Mouse (Mus musculus): ENCODE results near the gene Tmed9. TPM values are rescaled to one million over a fixed set of nuclear protein-coding genes. Genes with fewer than 3 reads are reported as not detected.

The Tmed9 gene
- total RNA-seq (2021) = 100 to 1,000 TPM in 1 of 2 experiments, 10 to 100 TPM in 1; 87.3 to 109 TPM
- long read RNA-seq, experiment 1, transcript Tmed9-201 (5 exons, 1,420 nt) = major isoform, 18 of 45 reads
- long read RNA-seq, experiment 1, partial matches to known transcripts = 27 of 45 reads
- long read RNA-seq, experiment 1, other reads (novel, unspliced or antisense) = 0 of 45 reads
- long read RNA-seq, experiment 2, transcript Tmed9-201 (5 exons, 1,420 nt) = major isoform, 11 of 37 reads
- long read RNA-seq, experiment 2, partial matches to known transcripts = 26 of 37 reads
- long read RNA-seq, experiment 2, other reads (novel, unspliced or antisense) = 0 of 37 reads

DNA sequence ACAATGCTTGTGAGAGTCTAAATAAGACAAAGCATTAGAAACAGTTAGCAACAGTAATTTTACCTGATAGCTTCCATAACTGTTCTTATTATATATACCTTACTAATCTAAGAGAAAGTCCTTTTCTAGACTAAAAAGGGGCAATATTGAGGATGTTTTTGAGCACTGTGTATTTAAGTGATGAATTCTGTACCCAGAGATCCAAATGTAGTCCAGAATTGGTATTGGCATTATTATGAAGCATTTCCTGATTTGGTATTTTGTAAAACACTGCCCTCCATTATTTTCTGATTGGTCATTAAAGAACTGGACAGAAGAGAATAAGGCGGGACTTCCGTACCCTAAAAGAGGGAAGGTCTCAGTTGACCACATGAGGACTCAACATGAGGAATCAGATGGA is at the start of gene Tmed9:
Gene Tmed9 (plus strand): TSS at position 301 of the 400 bp plus-strand sequence.
- no peak for DNase-seq

DNA sequence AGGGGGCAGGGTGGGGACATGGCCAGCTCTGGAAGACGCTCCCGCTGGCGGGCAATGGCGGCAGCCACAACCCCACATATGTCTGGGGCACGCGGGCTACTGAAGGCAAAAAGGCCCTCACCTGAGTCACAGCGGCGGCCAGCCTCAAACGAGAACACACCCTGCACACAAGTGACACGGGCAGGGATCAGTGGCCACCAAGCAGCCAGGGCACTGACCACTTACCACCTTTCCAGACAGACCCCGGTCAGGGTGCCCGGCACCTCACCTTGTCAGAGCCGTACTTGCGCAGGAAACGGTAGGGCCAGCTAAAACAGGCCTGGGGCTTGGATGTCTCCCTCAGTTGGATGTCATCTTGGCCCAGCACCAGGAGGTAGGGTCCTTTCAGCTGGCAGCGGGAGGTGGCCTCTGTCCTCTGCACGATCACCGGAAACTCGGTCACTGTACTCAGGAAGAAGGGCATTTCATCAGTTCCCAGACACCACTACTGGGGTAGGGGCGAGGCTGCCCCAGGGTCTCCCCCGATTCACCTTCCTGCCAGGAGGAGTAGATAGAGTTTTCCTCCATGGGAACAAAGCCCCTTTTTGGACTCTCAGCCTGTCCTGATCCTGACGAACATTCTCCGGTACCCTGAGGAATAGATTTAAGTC is 49.5 kb upstream of the Tmed9 start:
- no peak for DNase-seq

- no peak for DNase-seq
These were observed 47.6 kb upstream of the Tmed9 start for GRCm38 (mm10) chr13:55525733-55526553.

DNA sequence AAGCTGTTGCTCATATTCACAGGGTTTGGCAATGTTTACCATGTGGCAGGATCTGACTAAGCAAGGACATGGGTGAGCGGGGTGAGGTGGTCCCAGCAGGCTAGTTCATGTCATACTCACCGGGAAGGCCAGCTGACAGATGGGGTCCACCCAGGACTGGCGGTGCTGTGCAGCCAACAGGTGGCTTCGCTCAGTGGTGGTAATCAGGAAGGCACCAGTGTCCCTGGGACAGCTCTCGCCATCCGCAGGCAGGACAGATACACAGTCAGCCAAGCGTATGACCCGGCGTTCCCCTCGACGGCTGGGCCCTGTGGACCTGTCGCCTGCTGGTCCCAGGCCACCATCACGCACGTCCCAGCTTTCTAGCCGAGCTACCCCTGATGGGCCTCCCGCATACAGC is 46.3 kb upstream of the Tmed9 start:
- no peak for DNase-seq

- DNase-seq = peak in 1 of 2 experiments; percentile 64
These were observed 45.4 kb upstream of the Tmed9 start for GRCm38 (mm10) chr13:55527834-55528772.

- DNase-seq = no peak
These were observed 44.2 kb upstream of the Tmed9 start, which contains the start of gene Dok3 for GRCm38 (mm10) chr13:55529198-55529915. Gene Dok3, minus strand, starts transcription at chr13:55529296.

DNA sequence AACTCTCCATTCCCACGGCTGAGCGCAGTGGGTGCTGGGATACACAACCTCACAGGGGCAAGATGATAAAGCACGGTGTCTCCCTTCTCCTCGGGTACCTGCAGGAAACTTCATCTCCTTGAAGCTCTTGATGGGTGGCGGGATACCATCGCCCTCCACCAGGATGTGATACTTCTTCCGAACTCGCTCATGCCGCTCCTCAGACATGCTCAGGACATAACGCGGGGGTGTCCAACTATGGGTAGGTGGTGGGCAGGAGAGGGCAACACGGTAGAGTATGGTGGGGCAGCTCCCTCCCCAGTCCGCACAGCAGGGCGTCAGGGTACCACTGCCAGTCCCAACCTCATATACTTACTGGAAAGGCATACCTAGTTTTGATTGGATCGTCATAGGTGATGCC is 38.3 kb upstream of the Tmed9 start:
- DNase-seq = no peak

DNA sequence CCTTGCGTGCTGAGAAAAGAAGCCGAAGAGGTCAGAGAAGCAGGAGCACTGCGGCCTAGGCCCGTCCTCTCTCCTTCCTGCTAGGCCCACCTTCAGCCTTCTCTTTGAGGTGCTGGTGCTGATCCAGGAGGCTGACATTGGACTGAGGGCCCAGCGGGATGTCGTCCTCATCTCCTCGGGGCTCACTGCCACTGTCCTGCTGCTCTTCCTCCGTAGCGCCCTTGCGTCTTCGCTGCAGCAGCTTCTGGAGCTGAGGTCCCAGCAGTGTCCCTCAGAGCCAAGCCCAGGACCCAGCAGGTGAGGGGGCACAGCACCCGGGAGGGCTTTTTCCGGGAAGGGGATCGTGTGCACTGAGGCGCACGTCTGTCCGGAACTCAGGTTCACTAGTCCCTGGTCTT is 37.7 kb upstream of the Tmed9 start:
- no peak for DNase-seq

- DNase-seq = peak; percentile 100
These were observed 37.0 kb upstream of the Tmed9 start, which contains the start of gene Ddx41 for GRCm38 (mm10) chr13:55536194-55537175. Gene Ddx41, minus strand, starts transcription at chr13:55536658.

GRCm38 (mm10) chr13:55540933-55541332 is 32.6 kb upstream of the Tmed9 start:
- peak in 1 of 2 experiments; percentile 45 for DNase-seq

DNA sequence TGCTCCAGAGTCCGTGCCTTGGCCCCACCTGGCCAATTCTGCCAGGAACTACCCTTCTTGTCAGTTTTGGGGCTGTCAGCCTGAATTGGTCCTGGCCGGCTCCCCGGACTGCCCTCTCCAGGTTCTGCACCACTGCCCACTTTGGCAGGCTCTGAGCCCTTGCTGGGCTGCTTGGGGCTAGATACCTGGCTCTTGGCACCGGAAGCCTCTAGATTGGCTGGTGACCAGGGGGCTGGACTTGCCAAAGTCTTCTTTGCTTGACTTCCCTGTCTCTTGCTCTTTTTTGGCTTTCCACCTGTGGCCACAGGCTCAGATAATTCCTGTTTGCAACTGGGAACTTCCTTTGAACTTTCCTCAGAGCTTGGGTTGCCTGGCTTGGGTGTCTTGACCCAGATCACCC is 30.6 kb upstream of the Tmed9 start:
- no peak for DNase-seq

GRCm38 (mm10) chr13:55543447-55543846 is 30.1 kb upstream of the Tmed9 start:
- DNase-seq = no peak

DNA sequence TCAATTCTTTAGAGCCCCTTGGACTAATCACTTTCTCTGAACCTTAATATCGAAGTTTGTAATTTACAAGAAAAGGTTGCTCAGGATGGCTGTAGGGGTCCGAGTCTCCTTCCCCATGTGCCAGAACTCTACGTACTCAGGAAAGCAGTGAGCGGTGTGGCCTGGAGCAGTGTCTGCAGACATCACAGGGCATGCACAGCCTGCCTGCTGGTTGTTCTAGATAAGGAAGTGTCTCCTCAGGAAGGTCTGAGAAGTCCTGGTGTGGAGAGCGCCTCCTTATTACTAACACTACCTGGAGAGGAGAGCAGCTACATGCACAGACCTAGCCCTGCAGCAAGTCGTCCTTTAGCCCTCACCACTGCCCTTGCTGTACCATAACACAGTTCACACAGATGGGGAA is 28.7 kb upstream of the Tmed9 start:
- DNase-seq = no peak

- DNase-seq = no peak
These were observed 25.6 kb upstream of the Tmed9 start for GRCm38 (mm10) chr13:55547916-55548315.

- DNase-seq = no peak
These were observed 25.1 kb upstream of the Tmed9 start for GRCm38 (mm10) chr13:55548426-55548825.

- no peak for DNase-seq
These were observed 24.5 kb upstream of the Tmed9 start for GRCm38 (mm10) chr13:55549061-55549460.

- DNase-seq = no peak
These were observed 17.6 kb upstream of the Tmed9 start for GRCm38 (mm10) chr13:55555921-55556320.

DNA sequence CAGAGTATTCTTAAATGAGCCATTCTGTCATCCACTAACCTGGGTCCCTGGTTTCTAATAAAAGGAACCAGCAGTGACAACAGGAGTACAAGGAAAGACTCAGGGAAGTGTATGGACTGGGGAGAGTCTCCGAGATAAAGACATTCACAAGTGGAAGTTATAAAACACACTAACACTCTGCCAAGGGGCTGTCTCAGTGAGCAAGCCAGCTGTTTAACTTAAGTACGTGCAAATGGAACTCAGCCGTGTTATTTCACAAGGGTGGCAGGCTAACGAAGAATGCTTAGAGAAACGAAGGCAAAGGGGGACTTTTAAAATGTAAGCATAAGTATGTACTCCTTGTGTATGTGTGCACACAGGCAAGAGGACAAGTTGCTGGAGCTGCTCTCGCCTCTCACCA is 16.0 kb upstream of the Tmed9 start:
- DNase-seq = no peak

GRCm38 (mm10) chr13:55563266-55563879 is 10.2 kb upstream of the Tmed9 start:
- DNase-seq = no peak
